Mouse (Mus musculus) neural tube, embryonic 14.5 days (tissue): Measurements from ENCODE around the gene Gm11444. TPM values are rescaled to one million over a fixed set of nuclear protein-coding genes. Genes with fewer than 3 reads are reported as not detected.
A peak's percentile ranks its signal among the peaks of the same experiment; 100 is the strongest.

Source experiments
- ATAC-seq: fragments of 200-750 bp; cut with Nextera tagmentation; 2 replicates; pipeline ENCODE4 v1.8.0; 2017; ENCODE audit warnings: low read depth, mild to moderate bottlenecking, moderate TSS enrichment, moderate library complexity
- H3K27ac ChIP-seq: fragments of 300-500 bp; sonication (generic); 2 replicates; pipeline ENCODE4 v1.5.1; 2014; ENCODE audit warnings: low read depth, mild to moderate bottlenecking, control low read depth, low read length, moderate library complexity, mixed read lengths
- H3K27me3 ChIP-seq: fragments of 300-500 bp; sonication (generic); 2 replicates; pipeline ENCODE4 v1.6.1; 2014; ENCODE audit warnings: low read length; ENCODE audit not compliant: control insufficient read depth, insufficient read depth
- H3K36me3 ChIP-seq: fragments of 300-500 bp; sonication (generic); 2 replicates; pipeline ENCODE4 v1.6.1; 2014; ENCODE audit warnings: low read length, mixed read lengths; ENCODE audit not compliant: control insufficient read depth, insufficient read depth
- H3K4me1 ChIP-seq: fragments of 300-500 bp; sonication (generic); 2 replicates; pipeline ENCODE4 v1.6.1; 2014; ENCODE audit warnings: low read length; ENCODE audit not compliant: control insufficient read depth, insufficient read depth
- H3K4me2 ChIP-seq: fragments of 300-500 bp; sonication (generic); 2 replicates; pipeline ENCODE4 v1.6.1; 2014; ENCODE audit warnings: mild to moderate bottlenecking, low read depth, low read length, control low read depth
- H3K4me3 ChIP-seq: fragments of 300-500 bp; sonication (generic); 2 replicates; pipeline ENCODE4 v1.5.1; 2014; ENCODE audit warnings: low read depth, low read length, control low read depth, mixed read lengths
- H3K9ac ChIP-seq: fragments of 300-500 bp; sonication (generic); replicated peaks from 2 replicates; pipeline ENCODE4 v1.6.1; 2014; ENCODE audit warnings: low read depth, mild to moderate bottlenecking, control low read depth, low read length, mixed read lengths
- H3K9me3 ChIP-seq: fragments of 300-500 bp; sonication (generic); 2 replicates; pipeline ENCODE4 v1.6.1; 2016; ENCODE audit warnings: low read length; ENCODE audit not compliant: control insufficient read depth
- WGBS: fragments of 180-500 bp; shearing (Covaris S2); extraction: QIAGEN DNeasy Blood & Tissue Kit; methylation state at CpG from one replicate; pipeline ENCODE4 v1.1.7; 2014; 5-methylcytosine and 5-hydroxymethylcytosine counted together
- polyA plus RNA-seq: library from polyadenylated mRNA; unstranded; fragments of >200 nt; fragmentation: Nextera tagmentation; extraction: Ambion mirVana; gene quantifications from 2 replicates; pipeline ENCODE4 v1.2.1, GENCODE M21; 2014

Gm11444 gene
- polyA plus RNA-seq, 1 experiment from 2014 or later, result not detected

GRCm38 (mm10) chr11:85884498-85884897 lies 34.4 kb upstream of the Gm11444 start:
- Histone ChIP-seq H3K27ac (no peak overlapping the region), H3K9me3 (no peaks in the 10 kb centered on the region), H3K4me1 (no peaks in the 10 kb centered on the region), H3K36me3 (no peaks in the 10 kb centered on the region), H3K27me3 (peaks cover 49% of the 10 kb centered on the region), H3K4me3 (no peak overlapping the region), H3K9ac (no peak overlapping the region), H3K4me2 (no peak overlapping the region)
- WGBS, result 40% methylated on average over 4 of the region's 4 CpGs
- ATAC-seq, result no peak

DNA sequence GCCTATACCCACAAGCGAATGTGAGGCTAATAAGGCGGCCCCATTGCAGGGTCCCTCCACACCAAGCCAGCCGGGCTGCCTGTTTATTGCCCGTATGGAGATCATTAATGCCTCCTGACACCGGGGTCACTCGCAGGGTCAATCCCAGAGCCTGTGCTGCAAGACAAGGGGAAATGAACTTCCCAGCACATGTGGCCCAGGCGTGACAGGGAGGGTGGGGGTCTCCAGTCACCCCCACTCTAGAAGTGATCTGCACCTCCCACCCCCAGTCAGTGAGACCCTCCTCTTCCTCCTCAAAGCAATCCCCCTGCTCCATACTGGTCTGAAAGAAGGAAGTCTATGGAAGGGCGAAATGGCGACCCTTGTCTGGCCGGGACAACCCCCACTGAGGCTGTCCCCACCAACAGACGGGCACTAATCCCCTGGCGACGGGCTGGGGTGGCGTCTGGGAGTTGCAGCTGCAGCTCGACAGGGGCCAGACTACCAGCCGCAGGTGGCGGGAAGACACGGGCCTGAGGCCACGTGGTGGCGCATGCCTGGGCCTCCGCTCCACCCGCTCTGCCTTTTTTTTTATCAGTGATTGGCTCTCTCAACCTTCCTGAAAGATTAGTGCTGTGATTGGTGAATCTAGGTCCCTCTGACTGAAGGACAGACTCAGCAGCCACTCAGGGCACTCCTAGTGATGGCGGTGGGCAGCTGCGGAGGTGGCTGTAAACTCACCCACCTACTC lies 26.1 kb upstream of the Gm11444 start:
- ATAC-seq, result no peak
- no peaks in the 10 kb centered on the region for H3K4me1 ChIP-seq
- no peak overlapping the region for H3K27ac ChIP-seq
- no peaks in the 10 kb centered on the region for H3K36me3 ChIP-seq
- H3K4me3 ChIP-seq, result no peak overlapping the region
- no peak overlapping the region for H3K9ac ChIP-seq
- 0 out of 2 replicates have a peak overlapping the region, but pooled peaks have one; percentile 14 for H3K4me2 ChIP-seq
- H3K27me3 ChIP-seq, result 0 out of 2 replicates have a peak, but pooled peaks cover 3% of the 10 kb centered on the region
- 44% methylated on average over 24 of the region's 24 CpGs for WGBS
- H3K9me3 ChIP-seq, result no peaks in the 10 kb centered on the region

GRCm38 (mm10) chr11:85864363-85864762 lies 14.2 kb upstream of the Gm11444 start:
- no peaks in the 10 kb centered on the region for H3K36me3 ChIP-seq
- H3K4me1 ChIP-seq, result no peaks in the 10 kb centered on the region
- no peaks in the 10 kb centered on the region for H3K27me3 ChIP-seq
- H3K4me3 ChIP-seq, result no peak overlapping the region
- no peak overlapping the region for H3K4me2 ChIP-seq
- no peak overlapping the region for H3K27ac ChIP-seq
- H3K9ac ChIP-seq, result no peak overlapping the region
- no peak for ATAC-seq
- no peaks in the 10 kb centered on the region for H3K9me3 ChIP-seq
- 42% methylated on average over 7 of the region's 7 CpGs for WGBS

DNA sequence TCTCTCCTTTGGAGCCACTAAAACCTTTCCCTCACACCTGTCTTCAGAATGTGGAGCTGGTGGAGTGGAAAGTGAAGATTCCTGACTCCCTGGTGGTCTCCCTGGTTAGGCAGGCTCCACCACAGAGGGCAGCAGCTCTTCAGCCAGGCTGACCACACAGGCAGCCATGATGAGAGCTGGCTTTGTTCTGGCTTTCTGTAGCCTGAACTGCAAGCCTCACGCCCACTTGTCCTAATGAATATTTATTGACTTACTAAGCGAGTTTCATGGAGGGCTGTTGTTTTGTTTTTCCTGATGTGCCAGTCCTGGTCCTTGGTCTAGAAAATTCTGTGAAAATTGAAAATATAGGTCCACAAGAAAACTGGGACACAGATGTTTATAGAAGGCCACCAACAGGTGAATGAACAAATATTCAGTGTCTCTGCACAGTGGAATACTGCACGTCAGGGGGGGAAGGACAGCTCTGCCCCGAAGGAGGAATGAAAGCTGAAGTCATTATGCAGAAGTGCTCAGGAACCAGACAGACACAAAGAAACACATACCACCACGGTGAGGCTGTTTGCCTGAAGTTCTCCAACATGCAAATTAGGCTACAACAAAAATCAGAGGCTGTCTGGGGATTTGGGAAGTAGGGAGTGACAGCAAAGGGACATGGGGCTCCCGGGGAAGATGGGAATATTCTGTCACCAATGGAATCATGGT lies 8.0 kb upstream of the Gm11444 start:
- no peak overlapping the region for H3K27ac ChIP-seq
- no peaks in the 10 kb centered on the region for H3K9me3 ChIP-seq
- no peak for ATAC-seq
- no peaks in the 10 kb centered on the region for H3K27me3 ChIP-seq
- no peak overlapping the region for H3K9ac ChIP-seq
- H3K4me3 ChIP-seq, result no peak overlapping the region
- WGBS, result 8% methylated on average over 6 of the region's 6 CpGs
- no peaks in the 10 kb centered on the region for H3K36me3 ChIP-seq
- H3K4me1 ChIP-seq, result no peaks in the 10 kb centered on the region
- H3K4me2 ChIP-seq, result no peak overlapping the region

DNA sequence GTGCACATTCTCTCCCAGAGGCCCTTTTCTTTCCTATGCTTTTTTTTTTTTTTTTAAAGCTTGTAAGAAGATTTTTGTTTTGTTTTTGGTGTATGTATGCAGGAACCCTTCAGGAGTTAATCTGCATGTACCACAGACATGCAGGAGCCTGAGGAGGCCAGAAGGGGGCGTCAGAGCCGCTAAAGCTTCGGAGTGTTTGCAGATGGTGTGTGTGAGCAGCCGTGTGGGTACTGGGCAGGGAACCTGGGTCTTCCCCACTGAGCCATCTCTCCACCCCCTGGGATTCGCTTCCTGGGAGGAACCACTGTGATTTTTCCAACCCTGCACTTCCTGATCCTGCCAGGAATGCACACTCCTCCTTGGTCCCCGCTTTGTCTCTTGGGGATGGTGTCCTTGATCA lies 625 bp upstream of the Gm11444 start:
- H3K27ac ChIP-seq, result no peak overlapping the region
- no peak for ATAC-seq
- no peaks in the 10 kb centered on the region for H3K4me1 ChIP-seq
- H3K4me3 ChIP-seq, result no peak overlapping the region
- no peaks in the 10 kb centered on the region for H3K9me3 ChIP-seq
- no peaks in the 10 kb centered on the region for H3K36me3 ChIP-seq
- peaks cover 6% of the 10 kb centered on the region; the same call in 1 of the 2 replicates for H3K27me3 ChIP-seq
- WGBS, result 45% methylated on average over 6 of the region's 6 CpGs
- no peak overlapping the region for H3K9ac ChIP-seq
- no peak overlapping the region for H3K4me2 ChIP-seq

GRCm38 (mm10) chr11:85849037-85849436 lies 1.1 kb downstream of the Gm11444 start:
- Histone ChIP-seq H3K4me3 (no peak overlapping the region), H3K4me2 (peak overlapping the region; percentile 42), H3K9me3 (no peaks in the 10 kb centered on the region), H3K27me3 (peaks cover 17% of the 10 kb centered on the region), H3K36me3 (no peaks in the 10 kb centered on the region), H3K9ac (no peak overlapping the region; the same call in 1 of the 2 replicates), H3K27ac (no peak overlapping the region), H3K4me1 (0 out of 2 replicates have a peak, but pooled peaks cover 2% of the 10 kb centered on the region)
- WGBS, result under 1% methylated on average over 21 of the region's 21 CpGs
- peak; percentile 65; the same call in 1 of the 2 replicates for ATAC-seq

DNA sequence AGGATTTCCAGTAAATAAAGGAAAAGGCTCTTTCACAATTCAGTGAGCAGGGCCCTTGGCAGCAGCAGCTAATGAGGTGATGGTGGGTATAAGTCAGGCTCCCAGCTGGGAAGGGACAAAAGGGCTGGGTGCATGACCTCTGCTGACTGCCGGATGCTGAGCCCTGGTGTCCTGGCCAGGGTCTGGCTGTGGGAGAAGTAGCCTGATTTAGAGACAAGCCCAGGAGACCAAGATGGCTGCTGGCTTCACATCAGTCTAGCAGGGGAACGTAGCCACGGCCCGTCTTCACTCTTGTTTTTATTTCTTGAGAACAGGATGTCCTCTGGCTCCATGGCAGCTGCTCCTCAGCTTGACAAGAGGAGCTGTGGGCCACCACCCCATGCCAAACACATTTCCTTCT lies 3.6 kb downstream of the Gm11444 start:
- Histone ChIP-seq H3K27ac (no peak overlapping the region), H3K4me1 (peaks cover 8% of the 10 kb centered on the region; the same call in 1 of the 2 replicates), H3K4me2 (no peak overlapping the region), H3K27me3 (peaks cover 27% of the 10 kb centered on the region), H3K9me3 (no peaks in the 10 kb centered on the region), H3K4me3 (no peak overlapping the region), H3K36me3 (no peaks in the 10 kb centered on the region), H3K9ac (no peak overlapping the region)
- WGBS, result 34% methylated on average over 4 of the region's 4 CpGs
- ATAC-seq, result no peak

- H3K4me3 ChIP-seq, result no peak overlapping the region
- ATAC-seq, result no peak
- H3K27ac ChIP-seq, result no peak overlapping the region
- H3K36me3 ChIP-seq, result no peaks in the 10 kb centered on the region
- peaks cover 8% of the 10 kb centered on the region for H3K4me1 ChIP-seq
- no peaks in the 10 kb centered on the region for H3K9me3 ChIP-seq
- no peak overlapping the region for H3K9ac ChIP-seq
- H3K4me2 ChIP-seq, result no peak overlapping the region
- 39% methylated on average over 5 of the region's 5 CpGs for WGBS
- peaks cover 27% of the 10 kb centered on the region for H3K27me3 ChIP-seq
Measured at GRCm38 (mm10) chr11:85845921-85846320, 4.2 kb downstream of the Gm11444 start.

DNA sequence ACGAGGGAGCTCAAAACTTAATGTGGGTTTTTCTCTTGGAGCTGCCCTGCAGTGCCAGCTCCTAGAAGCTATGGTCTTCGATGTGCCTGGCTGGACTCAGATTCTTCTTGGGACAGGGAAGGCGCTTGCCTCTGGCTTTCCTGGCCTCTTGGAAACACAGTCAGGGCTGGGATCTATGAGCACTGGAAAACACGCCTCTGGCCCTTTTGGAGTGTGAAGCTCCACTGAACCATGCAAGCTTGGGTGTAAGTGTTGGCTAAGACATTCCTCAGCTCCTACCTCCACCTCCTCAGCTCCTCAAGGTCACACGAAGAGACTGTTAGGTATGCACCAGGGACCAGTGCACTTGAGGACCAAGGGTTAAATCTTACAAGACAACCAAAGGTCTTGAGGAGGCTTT lies 5.2 kb downstream of the Gm11444 start:
- Histone ChIP-seq H3K36me3 (no peaks in the 10 kb centered on the region), H3K27ac (no peak overlapping the region), H3K9me3 (no peaks in the 10 kb centered on the region), H3K4me1 (peaks cover 12% of the 10 kb centered on the region), H3K4me2 (no peak overlapping the region), H3K9ac (peak overlapping the region; percentile 16; the same call in 1 of the 2 replicates), H3K27me3 (peaks cover 36% of the 10 kb centered on the region), H3K4me3 (no peak overlapping the region)
- no peak for ATAC-seq
- 35% methylated on average over 5 of the region's 5 CpGs for WGBS
